Mouse (Mus musculus): ENCODE data around the gene Atp1b1. TPM values are rescaled to one million over a fixed set of nuclear protein-coding genes. Genes with fewer than 3 reads are reported as not detected.

Atp1b1 gene
- polyA plus RNA-seq (2012; ENCODE audit: low replicate concordance) = 5.5 and 8.5 TPM in 2 replicates

GRCm38 (mm10) chr1:164458245-164458613 lies at the start of gene Atp1b1:
Gene Atp1b1, minus strand, starts transcription at chr1:164458355.

Other genes with a start within 250 kb of the Atp1b1 start
- 39.1 and 47.4 TPM in 2 replicates for gene Slc19a2, start 209.3 kb downstream of the Atp1b1 start, polyA plus RNA-seq (2012; ENCODE audit: low replicate concordance)
- 0.89 and 1.7 TPM in 2 replicates for gene Ccdc181, start 182.8 kb downstream of the Atp1b1 start, polyA plus RNA-seq (2012; ENCODE audit: low replicate concordance)
- 1.1 and 2.9 TPM in 2 replicates for gene Nme7, start 154.2 kb downstream of the Atp1b1 start, polyA plus RNA-seq (2012; ENCODE audit: low replicate concordance)
- gene Blzf1, start 150.9 kb downstream of the Atp1b1 start, polyA plus RNA-seq (2012; ENCODE audit: low replicate concordance) = 0.51 and 0.64 TPM in 2 replicates

All from leukemia stem cell, adult 10-12 weeks (primary cell).